Mouse (Mus musculus) liver (tissue): ENCODE data around the gene Usp13.

Source experiments
- DNase-seq: peaks from one replicate; pipeline ENCODE4 v3.0.0-alpha.2; 2020; ENCODE audit warnings: mixed read lengths

Usp13 gene

GRCm38 (mm10) chr3:32817357-32818326 is at the start of gene Usp13:
Gene Usp13, plus strand, starts transcription at chr3:32817546.
- DNase-seq, result peak; percentile 62

DNA sequence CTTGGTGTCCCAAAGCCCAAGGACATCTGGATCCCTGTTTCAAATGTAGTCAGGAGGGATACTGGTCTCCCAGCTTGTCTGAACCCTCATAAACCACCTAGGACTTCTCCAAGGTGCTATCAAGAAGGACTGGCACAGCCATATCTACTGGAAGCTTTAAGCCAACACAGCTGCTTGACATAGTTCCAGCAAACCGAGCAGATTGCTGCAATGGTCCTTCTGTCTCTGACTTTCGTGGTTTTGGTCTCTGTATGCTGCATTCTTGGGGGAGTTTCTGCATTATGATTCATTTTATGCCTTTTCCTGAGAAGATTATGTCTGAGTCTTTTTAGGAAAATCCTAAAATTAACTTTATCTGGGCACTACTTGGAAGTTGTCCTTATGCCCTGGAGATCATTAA is 46.6 kb upstream of the Usp13 start:
- no peak for DNase-seq

- no peak for DNase-seq
Observed at GRCm38 (mm10) chr3:32817001-32817356, 367 bp upstream of the Usp13 start.

GRCm38 (mm10) chr3:32818327-32818900 is 1.1 kb downstream of the Usp13 start:
- DNase-seq, result no peak

- no peak for DNase-seq
Observed at GRCm38 (mm10) chr3:32822620-32823019, 5.3 kb downstream of the Usp13 start.

DNA sequence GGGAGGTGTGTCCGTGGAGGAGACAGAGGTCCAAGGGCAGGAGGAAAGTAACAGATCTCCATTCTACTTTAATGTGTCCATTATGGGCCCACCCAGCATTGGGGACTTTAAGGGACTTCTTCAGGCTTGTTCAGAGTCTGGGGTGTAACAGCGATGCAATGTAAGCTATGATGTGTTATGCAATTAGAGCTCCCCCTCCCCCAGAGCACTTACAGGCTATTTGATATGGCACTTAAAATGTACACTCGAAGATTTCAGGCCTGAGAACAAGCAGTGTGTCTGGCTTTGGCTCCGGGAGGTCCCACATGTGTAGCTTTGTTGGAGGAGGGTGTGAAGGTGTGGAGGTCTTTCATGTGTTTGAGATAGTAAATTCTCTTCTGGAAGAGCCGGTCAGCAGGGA is 7.6 kb downstream of the Usp13 start:
- no peak for DNase-seq

DNA sequence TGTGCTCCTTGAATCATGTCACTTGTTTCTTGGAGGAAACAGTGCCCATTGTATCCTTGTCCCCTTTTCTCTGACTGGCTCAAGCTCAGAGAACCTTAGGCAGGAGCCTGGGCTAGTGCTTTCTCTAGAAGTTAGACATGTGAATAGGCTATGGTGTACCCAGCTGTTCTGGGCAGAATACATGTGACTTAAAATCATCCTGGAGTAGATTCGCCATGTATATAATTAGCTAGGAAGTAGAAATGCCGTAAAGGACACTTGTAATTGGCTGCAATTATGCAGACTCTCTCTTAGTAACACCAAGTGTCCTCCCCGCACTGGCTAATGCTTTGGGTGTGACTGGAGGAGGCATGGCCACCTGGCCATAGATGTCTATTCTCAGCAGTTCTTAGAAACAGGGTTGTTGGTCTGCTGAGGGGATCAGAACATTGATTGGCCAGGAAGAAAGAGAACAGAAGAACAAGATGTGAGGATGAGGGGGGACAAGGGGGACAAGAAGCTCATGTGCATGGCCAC is 8.7 kb downstream of the Usp13 start:
- no peak for DNase-seq

GRCm38 (mm10) chr3:32826701-32827100 is 9.4 kb downstream of the Usp13 start:
- no peak for DNase-seq

GRCm38 (mm10) chr3:32833871-32834270 is 16.5 kb downstream of the Usp13 start:
- no peak for DNase-seq

DNA sequence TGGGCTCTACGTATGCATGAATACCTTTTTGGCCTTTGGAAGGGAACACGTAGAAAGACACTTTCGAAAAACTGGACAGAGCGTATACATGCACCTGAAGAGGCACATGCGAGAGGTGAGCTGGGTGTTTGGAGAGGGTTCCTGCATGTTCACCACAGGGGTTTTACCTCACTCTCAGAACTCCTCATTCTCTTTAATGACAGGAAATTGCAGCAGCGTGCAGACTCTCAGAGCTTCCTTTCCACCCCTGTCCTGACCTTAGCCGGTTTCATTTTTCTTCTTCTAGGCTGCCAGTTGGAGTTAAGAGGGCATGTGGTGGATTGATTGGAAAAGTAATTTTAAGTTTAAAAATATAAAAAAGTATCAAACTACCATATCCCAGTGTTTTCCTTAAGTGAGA is 20.5 kb downstream of the Usp13 start:
- no peak for DNase-seq

GRCm38 (mm10) chr3:32856362-32857107 is 39.2 kb downstream of the Usp13 start:
- DNase-seq, result no peak

DNA sequence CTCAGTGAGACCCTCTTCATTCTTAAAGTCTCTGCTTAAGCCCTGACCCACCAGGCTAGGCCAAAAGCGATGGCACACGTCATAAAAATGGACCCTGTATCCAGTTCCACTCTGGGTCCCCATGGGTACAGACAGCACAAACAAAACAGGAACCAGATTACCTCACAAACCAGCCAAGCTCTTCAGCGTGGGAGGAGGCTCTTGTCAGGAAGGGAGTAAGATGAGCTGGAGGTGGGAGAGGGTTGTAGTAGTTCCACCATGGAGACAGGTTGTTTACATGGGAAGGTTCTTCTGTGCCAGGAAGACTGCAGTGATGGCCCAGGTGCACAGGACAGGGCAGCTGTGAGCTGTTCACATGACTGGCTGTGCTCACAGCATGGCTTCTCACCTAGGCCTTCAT is 53.7 kb downstream of the Usp13 start:
- no peak for DNase-seq

GRCm38 (mm10) chr3:32886386-32886785 is 69.0 kb downstream of the Usp13 start:
- no peak for DNase-seq

DNA sequence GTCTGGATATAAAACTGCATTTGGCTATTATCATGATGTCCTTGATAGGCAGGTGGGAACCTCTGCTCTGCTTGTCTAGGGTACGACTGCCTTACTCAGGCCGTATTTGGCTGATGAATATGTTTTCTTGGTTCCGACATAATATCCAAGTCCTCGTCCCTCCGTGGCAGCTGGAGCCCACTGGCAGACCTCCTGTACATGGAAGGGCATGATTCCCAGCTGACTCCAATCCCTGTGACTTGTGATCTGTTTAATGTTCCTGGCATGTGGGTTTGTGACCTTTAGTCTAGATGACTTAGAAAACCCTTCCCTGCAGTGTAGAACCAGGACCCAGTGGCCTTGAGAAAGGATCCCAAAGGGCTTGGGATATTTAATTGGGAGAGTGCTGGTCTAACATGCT is 71.5 kb downstream of the Usp13 start:
- no peak for DNase-seq

DNA sequence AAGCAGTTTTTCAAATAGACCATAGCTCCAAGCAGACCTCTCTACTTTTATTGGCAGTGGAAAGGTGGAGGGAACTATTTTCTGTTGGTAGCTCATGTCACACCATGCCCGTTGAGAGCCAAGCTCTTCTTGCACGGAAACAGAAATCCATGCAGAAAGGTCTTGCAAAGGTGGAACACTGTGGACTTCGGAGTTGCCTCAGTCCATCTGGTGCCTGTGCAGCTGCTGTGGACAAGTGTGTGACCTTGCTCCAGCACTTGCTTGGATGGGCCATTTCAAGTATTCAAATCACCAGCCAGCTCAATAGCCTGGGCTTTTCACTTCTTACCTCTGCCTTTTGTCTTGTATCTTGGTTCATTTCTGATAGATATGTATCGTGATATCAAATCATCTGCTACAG is 72.8 kb downstream of the Usp13 start:
- no peak for DNase-seq

GRCm38 (mm10) chr3:32903462-32903861 is 86.1 kb downstream of the Usp13 start:
- no peak for DNase-seq

DNA sequence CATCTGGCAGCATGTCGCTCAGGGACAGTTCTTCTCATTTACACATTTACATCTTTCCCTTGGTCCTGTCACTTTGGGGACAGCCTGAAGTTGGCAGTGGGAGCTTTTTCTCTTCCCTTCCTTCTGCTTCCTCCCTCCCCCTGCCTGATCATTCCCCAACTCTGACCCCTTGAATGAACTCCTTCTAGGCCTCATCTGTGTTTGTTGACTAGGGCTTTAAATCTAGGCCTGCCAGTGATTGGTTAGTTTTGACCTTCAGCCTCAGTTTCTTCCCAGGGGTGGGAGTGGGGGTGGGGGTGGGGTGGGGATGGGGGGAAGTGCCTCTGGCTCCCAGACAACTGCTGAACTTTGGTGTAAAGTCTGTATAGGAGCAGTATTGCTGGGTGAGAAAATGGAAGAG is 87.3 kb downstream of the Usp13 start:
- DNase-seq, result no peak

DNA sequence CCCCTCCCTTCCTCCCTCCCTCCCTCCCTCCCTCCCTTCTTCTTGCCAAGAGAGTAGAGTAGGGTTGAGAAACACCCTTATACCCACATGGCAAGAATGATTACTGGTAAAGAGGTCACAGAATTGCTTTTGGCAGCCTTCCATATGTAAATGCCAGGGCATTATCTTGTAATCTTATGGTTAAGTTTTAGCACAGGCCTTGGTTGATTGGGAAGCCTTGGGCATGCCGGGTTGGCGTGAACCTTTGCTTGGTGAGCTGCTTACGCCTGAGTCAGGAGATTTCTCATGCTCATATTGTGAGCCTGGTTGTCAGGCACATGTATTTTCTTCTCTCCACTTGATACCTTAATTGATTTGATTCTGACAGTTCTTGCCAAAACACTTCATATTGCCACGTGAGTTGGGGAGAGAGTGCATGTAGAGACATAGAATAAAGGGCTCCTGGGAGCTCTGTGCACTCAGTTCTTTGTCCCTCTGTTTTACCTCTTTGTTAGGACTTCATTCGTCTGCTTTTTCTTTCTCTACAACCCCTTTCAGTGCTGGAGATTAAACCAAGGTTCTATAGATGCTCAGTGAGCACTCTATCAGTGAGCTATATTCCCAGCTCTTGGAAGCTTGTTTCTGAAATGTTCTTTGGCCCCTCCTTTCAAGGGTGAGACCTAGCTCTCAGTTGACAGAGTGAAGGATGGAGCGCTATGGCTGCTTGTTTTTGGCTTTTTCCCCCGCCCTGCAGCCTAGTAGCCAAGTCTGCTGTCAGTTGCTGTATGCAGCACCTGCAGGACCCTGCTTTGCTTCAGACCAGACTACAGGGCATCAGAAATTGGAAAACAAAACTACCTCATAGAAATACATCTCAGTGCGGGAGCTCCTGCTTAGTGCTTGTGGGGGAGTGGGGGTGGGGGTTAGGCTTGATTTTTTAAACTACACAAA is 88.8 kb downstream of the Usp13 start:
- no peak for DNase-seq

DNA sequence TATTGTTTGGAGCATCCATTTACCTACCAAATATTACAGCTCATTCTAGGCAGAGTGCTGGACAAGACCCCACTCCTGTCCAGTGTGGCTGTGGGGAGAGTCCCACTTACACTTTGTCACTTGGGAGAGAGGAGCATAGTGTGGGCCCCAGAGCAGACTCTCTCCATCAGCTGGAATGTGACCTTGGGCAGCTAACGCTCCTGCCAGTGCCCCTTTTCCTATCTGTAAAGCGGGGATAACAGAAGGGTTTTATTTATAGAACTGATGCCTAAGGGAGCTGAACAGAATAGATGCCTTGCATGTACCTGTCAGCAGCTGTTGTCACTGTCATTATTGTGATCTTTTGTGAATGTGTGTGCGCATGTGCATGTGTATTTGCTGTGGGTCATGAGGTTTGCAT is 91.1 kb downstream of the Usp13 start:
- DNase-seq, result no peak

DNA sequence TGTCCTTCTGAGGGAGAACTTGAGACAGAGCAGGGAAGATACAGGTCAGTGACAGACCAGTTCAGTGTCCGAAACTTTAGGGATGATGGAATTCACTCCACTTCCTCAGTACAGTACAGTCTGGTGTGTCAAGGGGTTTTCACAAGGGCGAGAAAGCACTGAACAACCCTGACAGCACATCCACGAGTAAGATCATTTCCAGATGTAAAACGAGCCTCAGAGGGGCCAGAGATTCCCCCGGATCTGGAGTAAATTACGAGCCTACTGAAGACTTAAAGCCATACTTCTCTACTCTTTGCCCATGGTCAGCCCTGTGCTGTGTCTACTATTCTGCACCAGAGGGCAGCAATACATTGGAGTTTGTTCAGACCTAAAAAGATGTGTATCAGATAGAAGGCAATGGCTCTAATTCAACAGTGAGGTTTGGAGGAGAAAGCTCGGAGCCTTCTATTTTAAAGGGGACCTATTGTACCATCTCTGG is 92.8 kb downstream of the Usp13 start:
- no peak for DNase-seq

GRCm38 (mm10) chr3:32924168-32924567 is 106.8 kb downstream of the Usp13 start:
- DNase-seq, result no peak
